Mouse (Mus musculus): Measurements from ENCODE around the gene Macrod2.
A peak's percentile ranks its signal among the peaks of the same experiment; 100 is the strongest.

Gene Macrod2

DNA sequence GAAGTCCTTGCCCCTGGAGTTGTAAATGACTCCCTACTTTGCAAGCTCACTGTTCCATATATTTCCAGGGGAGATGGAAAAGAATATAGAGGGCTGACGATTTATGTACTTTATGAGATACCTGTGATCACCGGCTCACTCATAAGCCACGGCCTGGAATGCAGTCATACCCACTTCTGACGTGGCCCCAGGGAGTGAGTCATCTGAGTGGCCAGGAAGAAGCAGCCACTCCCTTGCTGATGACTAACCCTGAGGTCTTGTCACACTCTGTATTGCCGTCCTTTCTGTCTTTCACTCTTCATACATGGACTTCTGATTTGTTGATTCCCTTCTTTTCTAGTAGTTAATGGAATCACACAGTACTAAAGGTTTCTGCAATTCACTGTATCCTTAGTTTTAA, 395.3 kb downstream of the Macrod2 start:
- peak; percentile 94 for DNase-seq (ENCODE audit: low read depth, low spot score)

DNA sequence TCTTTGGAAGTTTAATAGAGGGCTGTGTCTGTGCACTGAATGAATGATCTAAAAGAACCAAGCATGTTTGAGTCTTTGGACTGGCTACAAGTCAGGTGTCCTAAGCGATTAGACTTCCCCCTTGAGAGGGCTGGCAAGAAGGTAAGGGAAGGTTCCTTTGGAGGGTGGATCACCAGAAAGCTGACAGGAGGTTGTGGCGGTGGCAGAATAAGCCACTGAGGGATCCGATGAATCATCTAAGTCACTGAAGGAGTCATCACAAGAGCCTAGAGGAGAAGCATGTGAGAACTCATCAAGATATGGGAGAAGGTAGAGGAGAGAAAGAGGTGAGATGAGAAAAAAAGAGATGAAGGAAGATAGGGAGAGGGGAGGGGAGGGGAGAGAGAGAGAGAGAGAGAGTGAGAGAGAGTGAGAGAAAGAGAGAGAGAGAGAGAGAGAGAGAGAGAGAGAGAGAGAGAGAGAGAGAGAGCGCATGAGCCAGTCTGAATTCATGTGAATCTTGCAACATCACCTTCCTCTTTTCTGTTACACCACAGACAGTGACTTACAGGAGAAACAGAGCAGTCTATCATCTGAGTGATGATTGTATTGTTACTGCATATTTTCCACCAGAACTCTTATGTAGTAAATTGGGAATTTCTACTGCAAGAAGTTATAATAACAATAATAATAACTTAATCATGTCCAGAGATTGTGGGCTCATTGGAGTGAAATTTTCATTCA, 398.9 kb downstream of the Macrod2 start:
- DNase-seq (ENCODE audit: low read depth, low spot score): no peak

DNA sequence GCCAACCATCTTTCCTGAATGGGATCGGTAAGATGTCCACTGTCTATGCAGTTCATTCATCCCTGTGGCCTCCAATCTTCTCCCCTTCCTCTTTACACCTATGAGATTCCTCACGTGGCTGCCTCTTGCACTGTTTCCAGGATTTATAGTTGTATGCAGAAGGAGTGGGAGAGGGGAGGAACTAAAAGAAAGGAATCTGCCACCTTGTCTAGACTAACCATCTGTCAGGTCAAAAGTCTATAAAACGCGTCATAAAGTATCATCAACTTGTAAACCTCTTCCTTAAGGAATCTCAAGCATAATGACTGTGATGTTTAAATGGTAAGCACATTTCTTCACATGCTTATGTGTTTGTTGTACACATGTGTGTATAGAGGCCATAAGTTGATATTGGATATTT, 416.6 kb downstream of the Macrod2 start:
- no peak for DNase-seq (ENCODE audit: low read depth, low spot score)

DNA sequence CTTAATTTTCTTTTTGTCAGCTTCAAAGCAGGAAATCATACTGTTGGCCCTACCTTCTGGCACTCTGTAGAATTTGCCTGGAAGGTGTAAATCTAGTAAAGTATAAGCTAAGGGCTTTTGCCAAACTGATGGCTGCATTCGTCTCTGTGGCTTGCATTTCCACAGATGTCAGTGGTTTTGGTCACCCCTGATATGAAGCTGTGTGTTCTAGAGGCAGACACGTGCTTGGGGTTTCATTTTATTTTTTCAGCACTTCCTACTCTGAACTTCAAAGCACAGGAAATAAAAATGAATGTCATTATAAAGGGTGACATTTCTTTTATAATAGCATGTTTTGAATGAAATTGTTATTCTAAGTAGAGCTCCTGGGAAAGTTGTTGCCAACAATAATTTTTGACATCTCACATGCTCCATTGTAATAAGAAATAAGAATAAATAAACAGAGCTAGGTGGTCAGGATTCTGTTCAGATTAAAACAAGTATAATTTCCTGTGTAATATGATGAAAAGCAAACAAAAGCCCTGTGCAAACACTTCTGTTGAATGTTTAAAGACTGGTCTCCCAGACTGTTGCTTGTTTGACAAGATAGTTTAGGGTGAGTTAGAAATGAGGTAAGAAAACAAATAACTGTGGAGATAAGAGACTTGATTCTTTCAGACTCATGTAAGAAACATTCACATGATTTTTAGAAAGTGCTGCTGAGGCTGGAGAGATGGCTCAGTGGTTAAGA, 424.4 kb downstream of the Macrod2 start:
- DNase-seq (ENCODE audit: low read depth, low spot score): no peak

DNA sequence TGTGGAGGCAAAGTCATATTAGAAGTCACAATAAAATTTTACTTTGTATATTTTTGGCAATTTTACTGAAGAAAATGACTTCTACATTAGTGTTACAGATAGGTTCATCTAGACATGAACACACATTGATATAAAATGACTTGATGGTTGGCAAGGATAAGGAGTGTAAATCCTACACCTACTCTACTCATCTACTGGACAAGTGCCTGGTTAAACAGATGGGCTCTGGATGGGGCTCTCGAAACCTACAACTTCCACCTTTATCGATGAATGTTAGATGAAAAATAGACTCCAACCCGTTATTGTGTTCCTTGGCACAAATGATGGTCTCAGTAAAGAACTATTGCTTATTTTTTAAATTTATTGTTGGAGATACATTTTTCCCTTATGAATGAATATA, 427.3 kb downstream of the Macrod2 start:
- no peak for DNase-seq (ENCODE audit: low read depth, low spot score)

DNA sequence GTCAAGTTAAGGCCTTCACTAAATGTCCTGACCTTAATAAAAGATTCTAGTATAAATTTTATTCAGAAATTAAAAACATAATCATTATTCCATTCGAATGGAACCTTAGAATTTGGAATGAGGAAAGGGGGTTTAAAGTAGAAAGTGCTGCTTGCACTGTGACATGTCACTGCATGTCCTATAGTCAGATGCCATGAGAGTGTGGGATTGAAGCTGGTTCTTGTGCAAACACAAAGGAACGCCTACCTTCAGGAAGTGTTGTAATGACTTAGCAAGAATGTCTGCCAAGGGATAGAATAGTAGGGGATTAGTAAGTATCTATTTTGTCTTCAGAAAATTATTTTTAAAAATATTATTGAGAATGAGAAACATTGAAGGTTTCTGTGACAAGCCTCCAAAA, 431.1 kb downstream of the Macrod2 start:
- no peak for DNase-seq (ENCODE audit: low read depth, low spot score)

DNA sequence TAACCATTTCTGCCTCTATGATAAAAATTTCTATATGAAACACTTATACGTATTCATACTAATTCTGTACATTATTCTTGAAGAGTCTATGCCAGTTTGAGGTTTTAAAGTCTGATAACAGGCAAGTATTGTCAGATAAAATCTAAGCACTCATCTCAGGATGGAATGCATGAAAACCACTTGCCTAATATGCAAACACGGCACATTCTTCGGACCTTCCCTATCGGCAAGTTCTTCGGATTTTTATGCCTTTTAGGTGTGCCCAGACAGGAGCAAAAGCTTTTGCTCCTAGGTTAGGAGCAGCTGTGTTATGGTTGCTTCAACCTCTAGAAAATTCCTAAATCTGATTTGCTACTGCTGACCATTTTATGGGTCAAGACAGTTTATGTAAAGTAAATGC, 433.8 kb downstream of the Macrod2 start:
- no peak for DNase-seq (ENCODE audit: low read depth, low spot score)

DNA sequence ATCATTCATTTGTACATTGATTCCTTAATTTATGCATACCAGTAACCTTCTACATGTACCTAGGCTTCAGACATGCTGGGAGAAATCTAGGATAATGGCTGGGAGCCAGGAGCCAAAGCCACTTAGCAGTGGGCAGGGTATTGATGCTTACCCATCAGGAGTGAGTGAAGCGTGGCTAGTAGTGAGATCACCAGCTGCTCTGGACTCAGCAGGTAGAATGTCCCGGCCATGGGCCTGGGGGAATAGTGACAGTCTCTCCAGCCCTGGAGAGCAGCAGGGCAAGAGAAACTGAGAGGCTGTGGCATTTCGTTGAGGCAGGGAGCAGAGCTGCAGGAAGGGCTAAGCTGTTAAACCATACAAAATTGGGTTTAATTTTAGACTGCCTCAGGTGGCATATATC, 435.0 kb downstream of the Macrod2 start:
- DNase-seq (ENCODE audit: low read depth, low spot score): no peak

DNA sequence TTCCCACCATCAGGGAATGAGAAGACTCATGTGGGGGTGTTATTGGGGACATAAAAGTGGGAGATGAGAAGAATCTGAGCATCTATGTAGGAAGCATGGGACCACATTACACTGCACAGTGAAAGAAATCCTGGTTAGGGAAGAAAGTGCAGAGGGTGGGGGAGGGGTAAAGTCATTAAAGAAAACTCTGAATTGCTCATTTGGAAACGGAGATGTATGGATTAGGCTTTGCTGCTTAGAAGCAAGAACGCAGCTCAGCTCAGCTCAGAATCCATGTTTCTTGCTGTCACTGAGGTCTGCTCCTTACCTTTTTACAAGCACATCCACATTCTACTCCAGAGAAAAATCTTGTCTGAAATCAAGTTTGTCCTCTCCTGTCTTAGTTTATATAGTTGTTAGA, 444.3 kb downstream of the Macrod2 start:
- no peak for DNase-seq (ENCODE audit: low read depth, low spot score)

DNA sequence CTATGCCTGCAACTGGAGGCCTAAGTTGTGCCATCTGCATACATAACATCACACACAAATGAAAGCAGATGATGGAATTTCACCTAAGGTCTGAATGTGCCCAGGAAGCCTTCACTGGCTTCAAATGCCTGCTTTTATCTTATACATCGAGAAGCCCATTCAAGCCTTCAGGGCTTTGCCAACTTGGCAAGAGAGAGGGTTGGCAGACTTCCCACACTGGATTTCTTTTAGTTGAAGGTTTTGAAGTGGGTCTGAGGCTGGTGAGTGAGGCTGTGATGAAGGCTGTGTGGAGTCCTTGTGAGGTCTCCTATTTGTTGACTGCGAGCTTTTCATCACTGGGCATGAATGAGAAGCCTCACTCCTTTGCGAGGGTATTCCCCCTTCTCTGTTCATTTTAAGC, 444.8 kb downstream of the Macrod2 start:
- DNase-seq (ENCODE audit: low read depth, low spot score): peak; percentile 67

DNA sequence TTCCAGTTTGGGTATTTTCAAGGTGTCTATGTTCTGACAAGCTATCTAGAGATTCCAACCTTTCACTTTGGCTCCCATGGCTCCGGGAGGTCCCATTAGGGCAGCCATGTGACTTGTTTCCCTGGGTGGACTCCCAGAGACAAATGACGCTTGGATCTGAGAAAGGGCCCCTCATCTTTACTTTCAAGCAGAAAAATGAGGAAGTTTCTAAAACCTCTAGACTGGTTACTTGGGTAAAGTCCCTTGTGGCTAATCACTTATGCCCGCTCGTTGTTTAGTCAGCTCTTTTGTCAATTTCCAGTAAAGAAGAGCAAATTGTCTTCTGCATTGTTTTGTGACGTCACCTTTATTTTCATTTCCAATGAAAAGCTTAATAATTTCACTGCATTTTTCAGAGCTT, 448.9 kb downstream of the Macrod2 start:
- DNase-seq (ENCODE audit: low read depth, low spot score): no peak

DNA sequence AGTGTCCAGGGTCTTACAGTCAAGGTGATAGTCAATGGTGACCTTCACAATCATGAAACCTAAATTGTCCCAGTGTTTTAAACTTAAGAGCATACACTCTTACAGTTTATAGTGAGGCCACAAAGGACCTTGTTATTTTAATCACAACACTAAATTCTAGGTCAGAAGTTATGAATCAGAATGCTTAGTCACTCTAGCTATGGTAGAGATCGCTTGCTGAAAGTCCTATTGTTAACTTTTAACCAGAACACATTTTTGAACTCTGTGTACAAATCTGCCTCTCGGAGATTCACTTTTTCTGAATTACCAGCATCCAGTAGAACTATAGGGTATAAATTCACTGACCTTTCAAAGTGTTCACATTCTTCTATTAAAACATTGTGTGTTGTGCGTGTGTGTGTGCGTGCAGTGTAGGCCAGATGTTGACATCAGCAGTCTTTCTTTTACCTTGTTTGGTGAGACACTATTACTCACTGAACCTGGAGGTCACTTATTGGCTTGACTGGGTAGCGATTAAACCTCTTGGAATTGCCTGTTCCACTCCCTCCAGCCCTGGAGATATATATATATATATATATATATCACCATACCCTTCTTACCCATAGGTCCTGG, 452.8 kb downstream of the Macrod2 start:
- peak; percentile 64 for DNase-seq (ENCODE audit: low read depth, low spot score)

DNA sequence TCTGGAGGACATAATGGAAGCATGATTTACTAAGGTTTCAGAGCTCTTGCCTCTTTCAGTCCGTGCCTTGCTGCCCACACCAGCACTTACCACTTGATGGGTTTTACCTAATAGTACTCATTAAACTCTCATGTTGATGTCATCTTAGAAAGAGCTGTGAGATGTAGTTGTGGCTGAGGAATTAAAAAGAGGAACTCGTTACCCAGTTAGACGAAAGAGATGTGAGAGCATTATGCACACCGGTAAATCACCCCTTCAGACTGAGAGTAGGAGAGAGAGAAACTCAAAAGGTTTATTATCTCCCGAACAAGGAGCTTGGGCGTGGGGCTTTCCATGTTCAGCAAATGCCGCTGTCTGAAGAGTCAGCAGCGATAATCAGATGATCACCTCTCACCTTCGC, 458.4 kb downstream of the Macrod2 start:
- no peak for DNase-seq (ENCODE audit: low read depth, low spot score)

DNA sequence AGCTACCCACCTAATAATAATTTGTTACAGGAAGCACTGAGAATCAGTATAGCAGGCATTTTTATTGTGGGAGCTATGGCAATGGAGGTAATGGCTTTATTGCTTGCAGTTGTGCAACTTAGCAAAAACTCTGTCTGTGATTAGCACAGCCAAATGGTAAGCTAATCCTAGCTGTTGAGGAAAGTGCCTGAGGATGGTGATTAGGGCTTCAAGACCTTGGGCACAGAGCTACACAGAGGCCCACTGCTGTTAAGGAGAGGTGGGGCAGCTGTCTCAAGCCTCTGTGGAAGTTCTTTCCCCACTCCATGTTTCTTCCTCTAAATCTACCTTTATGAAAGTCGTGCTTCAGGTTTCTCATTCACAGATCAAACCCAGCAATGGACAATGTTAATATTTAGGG, 466.2 kb downstream of the Macrod2 start:
- DNase-seq (ENCODE audit: low read depth, low spot score): no peak

DNA sequence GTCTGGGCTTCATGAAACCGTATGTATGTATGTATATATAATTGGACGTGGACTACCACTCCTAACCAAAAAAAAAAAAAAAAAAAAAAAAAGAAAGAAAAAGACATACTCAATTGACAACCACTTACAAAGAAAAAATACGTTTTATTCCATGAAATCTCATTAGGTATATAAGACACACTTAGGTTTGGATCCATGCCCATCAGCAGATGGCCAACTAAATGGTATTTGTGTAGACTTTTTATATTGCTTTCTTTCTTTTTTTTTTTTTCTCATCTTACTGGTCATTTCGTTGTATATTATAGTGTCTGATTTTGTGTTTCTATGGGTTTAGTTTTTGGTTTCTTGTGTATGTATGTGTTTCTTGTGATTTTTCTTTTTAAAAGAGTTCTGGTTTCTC, 467.6 kb downstream of the Macrod2 start:
- no peak for DNase-seq (ENCODE audit: low read depth, low spot score)

DNA sequence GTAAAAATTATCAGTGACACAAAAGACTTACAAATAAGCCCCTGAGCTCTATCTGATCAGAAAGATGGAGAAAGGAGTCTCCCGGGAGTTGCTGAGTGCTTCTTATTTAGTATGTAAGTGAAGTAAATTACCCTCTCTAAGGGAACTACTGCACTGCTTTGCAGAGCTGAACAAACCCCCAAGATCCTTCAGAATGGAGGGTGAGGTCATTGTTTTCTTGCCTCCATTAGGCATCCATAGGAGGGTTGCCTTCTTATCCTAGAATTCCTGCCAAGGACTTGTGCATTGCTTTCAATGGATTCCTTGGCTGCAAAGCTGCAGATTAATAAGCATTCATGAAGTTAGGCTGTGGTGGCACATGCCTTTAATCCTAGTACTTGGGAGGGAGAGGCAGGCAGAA, 470.5 kb downstream of the Macrod2 start:
- DNase-seq (ENCODE audit: low read depth, low spot score): no peak

DNA sequence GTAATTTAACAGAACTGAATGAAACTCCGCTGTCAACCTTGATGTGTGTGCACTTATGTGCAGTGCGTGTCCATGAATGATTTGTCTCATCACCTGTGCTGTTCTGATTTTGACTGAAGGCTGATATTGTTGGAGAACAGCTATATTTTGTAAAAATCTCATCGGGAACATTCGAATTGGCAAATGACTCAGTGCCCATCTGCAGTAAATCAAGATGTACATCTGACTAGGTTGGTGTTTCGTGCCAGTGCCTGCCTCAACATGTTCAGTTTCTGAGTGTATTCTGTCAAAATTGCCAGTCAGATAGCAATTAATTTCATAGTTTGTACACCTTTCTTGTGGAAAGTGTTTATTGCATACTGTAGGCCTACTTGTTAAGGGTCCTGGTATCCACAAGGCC, 472.0 kb downstream of the Macrod2 start:
- DNase-seq (ENCODE audit: low read depth, low spot score): no peak

DNA sequence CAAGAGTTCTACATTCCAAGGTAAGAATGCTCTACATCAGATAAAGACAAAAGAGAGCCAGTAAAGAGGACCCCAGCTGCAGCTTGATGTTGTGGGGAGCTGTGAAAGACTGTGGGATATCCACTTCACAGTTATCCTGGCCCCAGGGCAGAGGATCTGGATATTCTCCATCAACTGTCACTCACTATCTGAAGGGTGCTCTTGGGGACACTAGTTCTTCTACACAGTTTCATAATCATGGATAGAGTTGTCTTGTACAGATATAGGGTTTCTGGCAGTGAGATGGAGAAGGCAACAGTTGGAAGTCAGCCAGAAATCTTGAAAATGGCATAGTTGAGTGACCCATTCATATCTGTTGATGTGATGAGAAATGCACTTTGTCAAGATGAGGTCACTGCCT, 490.1 kb downstream of the Macrod2 start:
- DNase-seq (ENCODE audit: low read depth, low spot score): no peak

DNA sequence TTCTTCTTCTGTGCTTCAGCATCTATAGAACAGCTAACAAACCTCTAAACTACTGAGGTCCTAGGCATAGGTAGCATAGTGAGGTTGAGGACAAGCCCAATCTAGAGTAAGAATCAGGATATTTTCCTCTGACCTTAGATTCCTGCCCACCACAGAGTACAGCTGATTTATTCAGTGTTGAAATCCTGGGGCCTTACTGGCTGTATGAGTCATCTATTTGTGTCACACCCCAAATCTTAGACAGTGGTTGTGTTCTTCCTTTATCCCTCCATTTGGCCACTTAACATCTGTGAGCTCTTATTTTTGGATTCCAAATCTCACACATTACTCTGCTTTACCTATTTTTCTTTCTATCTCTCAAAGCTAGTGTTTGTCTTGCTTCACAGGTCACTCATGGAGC, 495.6 kb downstream of the Macrod2 start:
- peak; percentile 89 for DNase-seq (ENCODE audit: low read depth, low spot score)

DNA sequence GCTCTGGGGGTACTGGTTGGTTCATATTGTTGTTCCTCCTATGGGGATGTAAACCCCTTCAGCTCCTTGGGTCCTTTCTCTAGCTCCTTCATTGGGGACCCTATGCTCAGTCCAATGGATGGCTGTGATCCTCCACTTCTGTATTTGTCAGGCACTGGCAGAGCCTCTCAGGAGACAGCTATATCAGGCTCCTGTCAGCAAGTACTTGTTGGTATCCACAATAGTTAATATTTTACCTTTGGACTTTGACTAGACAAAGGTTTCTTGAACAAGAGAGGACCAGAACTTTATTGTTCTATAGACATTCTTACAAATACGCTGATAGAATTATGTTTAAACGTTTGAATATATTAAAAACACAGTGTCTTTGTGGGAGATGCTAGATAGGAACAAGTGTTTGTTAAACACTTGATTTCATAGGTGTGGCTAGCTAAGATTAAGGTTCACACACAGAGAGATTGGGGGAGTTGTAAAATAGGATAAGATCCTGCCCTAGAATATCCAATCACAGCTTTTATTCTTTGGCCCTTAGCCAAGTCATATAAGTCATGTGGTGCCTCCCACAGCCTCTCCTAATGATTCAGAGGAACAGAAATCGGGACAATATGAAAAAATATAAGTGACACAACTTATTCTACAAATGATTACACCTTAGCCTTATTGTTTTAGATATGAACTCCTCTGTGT, 501.4 kb downstream of the Macrod2 start:
- DNase-seq (ENCODE audit: low read depth, low spot score): no peak

DNA sequence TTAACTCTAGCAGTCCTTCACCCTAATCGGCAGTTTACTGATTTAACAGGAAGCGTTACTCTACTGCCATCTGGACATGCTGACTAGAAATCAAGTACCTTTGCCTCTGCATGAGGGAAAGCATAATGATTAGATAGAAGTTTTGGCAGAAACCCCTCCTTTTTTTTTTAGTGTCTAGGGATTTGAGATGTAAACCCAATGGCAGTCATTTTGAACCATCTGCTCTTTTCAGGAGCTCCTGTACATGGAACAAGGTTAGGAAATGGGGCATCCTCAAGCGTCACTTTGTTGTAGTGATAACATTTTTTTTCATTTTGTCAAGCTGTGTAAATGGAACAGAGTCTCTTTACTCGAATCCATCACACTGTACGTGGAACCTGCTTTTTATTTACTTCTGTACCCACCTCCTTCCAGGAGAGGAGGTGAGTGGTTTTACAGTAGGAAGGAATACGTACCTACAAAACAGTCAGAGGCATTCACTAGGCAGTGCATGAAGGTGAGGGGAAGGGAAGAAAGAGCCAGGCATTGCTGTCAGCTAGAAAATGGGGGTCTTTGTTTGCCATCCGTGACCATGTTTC, 503.4 kb downstream of the Macrod2 start:
- DNase-seq (ENCODE audit: low read depth, low spot score): no peak

DNA sequence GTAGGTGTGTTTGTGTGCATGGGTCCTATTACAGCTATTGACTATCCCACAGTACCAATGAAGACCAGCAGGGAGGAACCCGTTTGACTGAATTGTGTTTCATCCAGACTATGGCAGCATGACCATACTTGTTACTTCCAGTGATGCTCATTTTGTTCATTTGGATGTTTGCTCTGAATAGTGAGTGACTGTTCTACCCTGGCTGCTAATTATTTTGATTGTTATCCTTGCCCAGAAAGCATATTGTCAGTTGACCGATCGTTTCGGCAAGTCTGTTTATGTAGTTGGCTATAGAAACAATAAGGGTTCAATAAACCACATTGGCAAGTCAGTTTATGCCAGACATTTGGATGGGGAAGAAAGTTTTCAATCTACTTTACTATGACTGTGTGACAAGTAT, 510.2 kb downstream of the Macrod2 start:
- DNase-seq (ENCODE audit: low read depth, low spot score): no peak

Data from 3T3-L1 (cell line).